ENCODE assay signal across 8 mouse cellular contexts in genomic region chr1:182340281-182340680, GRCm38 (mm10). TPM values are rescaled to one million over a fixed set of nuclear protein-coding genes. Genes with fewer than 3 reads are reported as not detected.
A peak's percentile ranks its signal among the peaks of the same experiment; 100 is the strongest.
DNase-seq lines count a peak whose midpoint lies in the region; ATAC-seq lines count a peak whose summit lies in the region.

No protein-coding gene starts in this region.

- no peak for ATAC-seq in CD4-positive, CD25-positive, alpha-beta regulatory T cell, adult 4 months
- no peak for ATAC-seq in neural tube, embryonic 11.5 days (ENCODE audit: insufficient read depth, low FRiP score, low TSS enrichment)
- no peak for ATAC-seq in limb, embryonic 12.5 days (ENCODE audit: insufficient number of reproducible peaks, insufficient read depth, low FRiP score, low TSS enrichment, low read depth)
- no peak for ATAC-seq in stomach, embryonic 14.5 days (ENCODE audit: insufficient number of reproducible peaks, insufficient read depth, low FRiP score, low read depth)
- ATAC-seq in megakaryocyte progenitor cell, adult 5-6 weeks (replicated peaks; ENCODE audit: poor library complexity), result no peak

- H3K9me3 ChIP-seq in neural tube, embryonic 11.5 days (ENCODE audit: control insufficient read depth, low read length), result no peaks in the 10 kb centered on the region
- no peaks in the 10 kb centered on the region for H3K9me3 ChIP-seq in limb, embryonic 12.5 days
- no peaks in the 10 kb centered on the region for H3K9me3 ChIP-seq in stomach, embryonic 14.5 days (ENCODE audit: control insufficient read depth, low read depth, low read length)

- H3K9ac ChIP-seq in neural tube, embryonic 11.5 days (ENCODE audit: low read length), result peak overlapping the region; percentile 96
- H3K9ac ChIP-seq in limb, embryonic 12.5 days (replicated peaks), result peak overlapping the region; percentile 95
- H3K9ac ChIP-seq in stomach, embryonic 14.5 days (replicated peaks; ENCODE audit: low read depth, low read length), result peak overlapping the region; percentile 97; the same call in 1 of the 2 replicates

- peak overlapping the region; percentile 72 for H3K4me2 ChIP-seq in neural tube, embryonic 11.5 days (ENCODE audit: low read depth)
- peak overlapping the region; percentile 94 for H3K4me2 ChIP-seq in limb, embryonic 12.5 days
- H3K4me2 ChIP-seq in stomach, embryonic 14.5 days (replicated peaks; ENCODE audit: low read depth, low read length), result peak overlapping the region; percentile 91

- peak overlapping the region; percentile 93 for H3K4me3 ChIP-seq in neural tube, embryonic 11.5 days (ENCODE audit: low read depth, low read length)
- H3K4me3 ChIP-seq in limb, embryonic 12.5 days (replicated peaks), result peak overlapping the region; percentile 98
- peak overlapping the region; percentile 100 for H3K4me3 ChIP-seq in stomach, embryonic 14.5 days (ENCODE audit: low read depth, low read length)

- no peaks in the 10 kb centered on the region for H3K36me3 ChIP-seq in neural tube, embryonic 11.5 days (ENCODE audit: control insufficient read depth, insufficient read depth, low read length)
- H3K36me3 ChIP-seq in limb, embryonic 12.5 days, result peaks cover 9% of the 10 kb centered on the region; the same call in 1 of the 2 replicates
- H3K36me3 ChIP-seq in stomach, embryonic 14.5 days (ENCODE audit: control insufficient read depth, insufficient read depth, low read length), result no peaks in the 10 kb centered on the region

- no peak overlapping the region for H3K27ac ChIP-seq in neural tube, embryonic 11.5 days (ENCODE audit: low read depth, low read length)
- no peak overlapping the region for H3K27ac ChIP-seq in limb, embryonic 12.5 days
- H3K27ac ChIP-seq in stomach, embryonic 14.5 days (ENCODE audit: low read length), result no peak overlapping the region

- 37% methylated on average over 7 of the region's 7 CpGs for WGBS in neural tube, embryonic 11.5 days
- whole genome bisulfite sequencing in limb, embryonic 12.5 days, result 45% methylated on average over 7 of the region's 7 CpGs
- WGBS in stomach, embryonic 14.5 days, result 29% methylated on average over 7 of the region's 7 CpGs

- peaks cover 11% of the 10 kb centered on the region; the same call in 1 of the 2 replicates for H3K4me1 ChIP-seq in neural tube, embryonic 11.5 days (ENCODE audit: control insufficient read depth, insufficient read depth, low read length)
- peaks cover 13% of the 10 kb centered on the region for H3K4me1 ChIP-seq in limb, embryonic 12.5 days (replicated peaks)
- peaks cover 11% of the 10 kb centered on the region for H3K4me1 ChIP-seq in stomach, embryonic 14.5 days (ENCODE audit: control insufficient read depth, insufficient read depth, low read length)

- H3K27me3 ChIP-seq in neural tube, embryonic 11.5 days (ENCODE audit: control insufficient read depth, insufficient read depth, low read length), result no peaks in the 10 kb centered on the region
- H3K27me3 ChIP-seq in limb, embryonic 12.5 days, result peaks cover 3% of the 10 kb centered on the region; the same call in 1 of the 2 replicates
- H3K27me3 ChIP-seq in stomach, embryonic 14.5 days (ENCODE audit: control insufficient read depth, insufficient read depth, low read length), result no peaks in the 10 kb centered on the region

- peak; percentile 39 for DNase-seq in CD4-positive, CD25-positive, alpha-beta regulatory T cell, adult 2 months (ENCODE audit: low read depth, low spot score)
- no peak for DNase-seq in neural tube, embryonic 11.5 days (ENCODE audit: low spot score)
- no peak for DNase-seq in neural tube, embryonic 10.5 days (ENCODE audit: extremely low spot score, low spot score)
- no peak for DNase-seq in layer of hippocampus, adult 8-10 months (ENCODE audit: low spot score in 2 of 2)

RNA-seq across cellular contexts. Expression of gene Fbxo28, which starts 1.1 kb away (rescaled TPM):
- 1 to 10 TPM; 4.1 to 8.2 TPM for polyA plus RNA-seq in CD4-positive, CD25-positive, alpha-beta regulatory T cell, adult 4 months (2017; shearing (Covaris generic))
- 33.0 and 33.3 TPM in 2 replicates for polyA plus RNA-seq in neural tube, embryonic 11.5 days (2014; fragmentation: Nextera tagmentation; extraction: Ambion mirVana)
- polyA plus RNA-seq in limb, embryonic 12.5 days (2016; fragmentation: Nextera tagmentation; extraction: Ambion mirVana), result 26.9 and 28.1 TPM in 2 replicates
- 23.1 and 24.2 TPM in 2 replicates for polyA plus RNA-seq in stomach, embryonic 14.5 days (2014; fragmentation: Nextera tagmentation; extraction: Ambion mirVana)
- 14.2 and 14.3 TPM in 2 replicates for total RNA-seq in megakaryocyte progenitor cell, adult 5-6 weeks (2015)
- 10.8 and 12.7 TPM in 2 replicates for total RNA-seq in megakaryocyte progenitor cell, adult 5-6 weeks (2017)
- total RNA-seq in layer of hippocampus, adult 8-10 months (2022), result 10 to 100 TPM; 42.6 to 52.8 (median 49.5) TPM

RNA-seq across cellular contexts. Expression of gene Degs1, which starts 57.7 kb away (rescaled TPM):
- 10 to 100 TPM; 75.7 to 81.4 TPM for polyA plus RNA-seq in CD4-positive, CD25-positive, alpha-beta regulatory T cell, adult 4 months (2017; shearing (Covaris generic))
- polyA plus RNA-seq in neural tube, embryonic 11.5 days (2014; fragmentation: Nextera tagmentation; extraction: Ambion mirVana), result 68.8 and 68.9 TPM in 2 replicates
- polyA plus RNA-seq in limb, embryonic 12.5 days (2016; fragmentation: Nextera tagmentation; extraction: Ambion mirVana), result 67.5 and 70.2 TPM in 2 replicates
- polyA plus RNA-seq in stomach, embryonic 14.5 days (2014; fragmentation: Nextera tagmentation; extraction: Ambion mirVana), result 119 and 148 TPM in 2 replicates
- total RNA-seq in megakaryocyte progenitor cell, adult 5-6 weeks (2015), result 70.1 and 75.7 TPM in 2 replicates
- total RNA-seq in megakaryocyte progenitor cell, adult 5-6 weeks (2017), result 27.7 and 33.6 TPM in 2 replicates
- 10 to 100 TPM; 74.3 to 83.6 (median 79.5) TPM for total RNA-seq in layer of hippocampus, adult 8-10 months (2022)
